Mouse (Mus musculus) granulocyte monocyte progenitor cell, adult 5-6 weeks (primary cell): ENCODE measurements around the gene Dhx40. TPM values are rescaled to one million over a fixed set of nuclear protein-coding genes. Genes with fewer than 3 reads are reported as not detected.

Source experiments
- ATAC-seq: replicated peaks from 2 replicates; pipeline ENCODE4 v1.8.0; 2016; ENCODE audit warnings: mild to moderate bottlenecking, moderate TSS enrichment, inconsistent platforms; ENCODE audit not compliant: poor library complexity, severe bottlenecking
- total RNA-seq, 2 experiments: library from RNA; stranded (forward) in 1 of 2; stranded (reverse) in 1 of 2; fragments of 200-712, 200-1000 nt in 1 of 2; fragments of >200 nt in 1 of 2; fragmentation: Nextera tagmentation in 1 of 2; gene quantifications; 2 replicates each; pipeline ENCODE4 v1.2.3; 2014 to 2017

Dhx40 gene
- total RNA-seq (2014; fragmentation: Nextera tagmentation) (16.3 and 19.3 TPM in 2 replicates), total RNA-seq (2017) (31.7 and 31.9 TPM in 2 replicates)

DNA sequence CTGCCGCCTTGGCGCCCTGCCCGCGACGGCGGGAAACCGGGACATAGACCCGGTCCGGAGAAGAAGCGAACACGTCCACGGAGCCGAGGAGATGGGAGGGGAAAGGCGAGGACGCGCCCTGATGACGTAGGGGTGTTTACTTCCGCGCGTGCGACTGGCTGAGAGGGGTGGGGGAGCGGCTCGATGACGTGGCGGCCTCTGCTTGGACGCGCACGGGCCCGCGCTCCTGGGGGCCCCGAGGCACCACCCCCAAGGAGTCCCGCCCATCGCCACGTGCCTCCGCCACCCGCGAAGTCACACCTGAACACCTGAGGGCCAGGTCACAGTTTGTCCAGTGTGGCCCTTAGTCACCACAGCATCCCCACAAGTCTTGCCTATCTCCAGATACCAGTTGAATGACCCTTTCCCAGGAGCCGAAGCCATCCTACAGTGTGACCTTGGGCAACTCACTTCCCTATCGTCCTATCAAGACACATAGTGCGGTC lies at the start of gene Dhx40:
TSS of gene Dhx40 (minus strand) at position 242 of the 485 bp plus-strand sequence.
- peak; percentile 96 for ATAC-seq

DNA sequence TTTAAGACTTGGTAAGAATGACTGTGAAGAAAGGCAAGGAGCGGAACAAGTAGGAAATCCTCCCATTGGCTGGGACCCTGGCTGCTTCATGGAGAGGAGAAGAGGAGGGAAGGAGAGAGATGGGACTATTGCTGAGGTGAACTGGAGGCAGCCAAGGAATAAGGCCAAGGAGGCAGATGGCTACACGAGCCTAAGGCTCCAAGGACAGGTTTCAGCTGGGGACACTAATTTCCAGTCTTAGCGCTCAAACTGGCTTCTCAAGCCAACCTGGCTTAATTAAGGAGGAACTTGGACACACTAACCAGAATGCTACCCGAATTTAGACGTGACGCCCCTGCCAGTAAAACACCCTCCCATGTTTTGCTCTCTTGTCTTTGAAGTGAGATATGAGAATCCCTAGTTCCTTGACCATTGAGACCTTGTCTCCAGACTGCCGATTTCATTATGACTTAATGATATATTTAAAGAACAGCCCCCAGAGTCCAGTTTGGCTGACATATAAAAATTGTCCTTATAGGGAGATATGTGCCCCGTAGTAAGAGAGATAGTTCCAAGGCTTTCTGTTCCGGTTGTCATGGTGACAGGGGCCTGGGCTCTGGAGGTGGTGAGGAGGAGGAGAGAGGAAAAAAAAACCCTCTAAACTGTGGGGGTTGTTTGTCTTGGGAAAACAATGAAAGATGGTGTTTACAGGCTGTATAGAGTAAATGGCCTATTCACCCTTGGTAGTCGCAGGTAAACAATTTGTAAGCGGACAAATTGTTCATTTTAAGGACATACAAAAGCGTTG lies 48.3 kb upstream of the Dhx40 start:
- no peak for ATAC-seq

DNA sequence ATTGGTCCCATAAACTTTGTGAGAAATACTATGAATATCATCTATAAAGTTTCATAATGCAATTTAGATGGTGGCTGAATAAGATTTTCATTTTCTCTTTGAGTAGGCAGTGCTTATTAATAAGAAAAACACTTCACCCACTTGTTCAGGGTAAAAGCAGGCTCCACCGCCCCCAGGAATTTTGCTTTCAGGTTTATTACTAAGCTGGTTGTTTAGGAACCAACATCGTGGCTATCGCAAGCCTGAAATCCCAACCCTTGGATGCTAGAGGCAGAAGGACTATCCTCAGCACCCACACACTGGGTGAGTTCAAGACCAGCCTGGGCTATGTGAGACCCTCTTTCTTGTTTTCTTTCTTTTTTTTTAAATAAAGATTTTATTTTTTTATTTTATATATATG lies 45.5 kb upstream of the Dhx40 start:
- ATAC-seq = no peak

DNA sequence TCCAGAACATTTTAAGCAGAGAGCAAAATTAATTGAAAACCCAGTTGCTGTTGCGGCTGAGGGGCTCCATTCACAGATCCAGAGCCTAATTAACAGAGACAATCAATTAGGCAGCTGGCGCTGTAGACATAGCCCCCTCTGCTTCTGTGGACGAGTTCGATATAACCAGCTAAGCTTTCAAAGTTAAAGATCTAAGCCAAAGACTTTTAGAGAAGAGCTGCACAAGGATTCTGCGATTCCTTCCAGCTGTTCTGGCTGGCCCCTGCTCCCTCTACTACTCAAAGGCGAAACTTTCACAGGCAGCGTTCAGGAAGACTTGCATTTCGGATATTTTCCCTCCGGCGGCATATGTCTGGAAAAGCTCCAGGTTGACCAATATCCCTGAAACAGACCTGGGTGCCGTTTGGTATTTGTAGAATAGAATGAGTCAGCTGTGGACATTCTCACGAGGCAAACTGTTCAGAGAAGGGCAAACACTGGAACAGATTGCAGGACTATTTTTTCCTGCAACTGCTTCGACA lies 45.0 kb upstream of the Dhx40 start:
- no peak for ATAC-seq

DNA sequence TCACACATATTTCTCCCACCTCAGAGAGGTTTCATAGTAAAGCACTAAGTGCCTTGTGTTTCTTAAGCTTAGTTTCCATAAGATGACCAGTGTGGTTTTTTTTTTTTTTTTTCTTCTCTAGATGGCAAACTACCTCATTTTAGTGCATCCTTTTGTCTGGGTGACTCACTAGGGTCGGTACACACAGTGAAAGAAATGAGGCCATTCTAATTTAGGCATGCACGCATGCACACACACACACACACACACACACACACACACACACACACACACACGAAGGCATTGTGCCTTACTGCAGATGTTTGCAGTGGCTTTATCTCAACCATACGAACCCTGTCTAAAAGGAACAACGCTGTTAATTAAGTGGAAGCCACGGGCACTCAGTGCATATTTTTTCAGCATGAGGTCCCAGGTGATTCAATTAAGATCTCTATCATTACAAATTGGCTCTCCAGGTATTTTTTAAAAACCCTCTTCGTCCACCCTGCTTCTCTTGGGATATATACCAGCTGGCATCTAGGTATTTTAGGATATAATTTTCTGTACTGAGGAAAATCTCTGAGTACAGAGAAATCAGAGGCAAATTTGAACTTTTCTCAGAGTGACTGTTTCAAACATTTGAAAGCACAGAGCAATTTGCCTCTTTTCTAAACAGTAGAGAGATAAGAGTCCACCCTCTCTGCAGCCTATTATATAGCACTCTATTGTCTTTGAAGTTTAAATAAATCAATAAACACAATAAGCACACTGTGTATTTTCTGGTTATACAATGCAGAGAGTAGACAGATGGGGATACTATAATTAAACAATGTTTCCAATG lies 44.4 kb upstream of the Dhx40 start:
- peak; percentile 33 for ATAC-seq

DNA sequence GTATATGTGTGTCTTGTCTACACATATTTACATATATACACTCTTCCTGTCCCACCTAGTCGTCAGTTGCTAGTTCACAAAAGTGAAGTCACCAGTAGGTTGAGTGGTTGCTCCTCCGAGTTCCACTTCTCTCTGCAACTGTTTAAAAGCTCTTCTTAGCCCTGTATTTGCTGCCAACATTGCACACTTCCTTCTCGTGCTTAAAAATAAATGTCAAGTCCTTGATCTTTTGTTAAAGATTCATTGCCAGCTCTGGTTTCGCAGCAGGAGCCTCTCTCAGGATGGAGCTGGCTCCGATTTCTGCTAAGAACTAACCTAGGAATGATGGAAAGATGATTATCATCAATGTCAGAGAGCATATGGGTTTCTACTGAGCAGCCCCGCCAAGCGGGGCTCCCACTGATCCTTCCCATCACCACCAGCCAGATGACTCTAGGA lies 43.7 kb upstream of the Dhx40 start:
- ATAC-seq = peak; percentile 42; the same call in 1 of the 2 replicates

DNA sequence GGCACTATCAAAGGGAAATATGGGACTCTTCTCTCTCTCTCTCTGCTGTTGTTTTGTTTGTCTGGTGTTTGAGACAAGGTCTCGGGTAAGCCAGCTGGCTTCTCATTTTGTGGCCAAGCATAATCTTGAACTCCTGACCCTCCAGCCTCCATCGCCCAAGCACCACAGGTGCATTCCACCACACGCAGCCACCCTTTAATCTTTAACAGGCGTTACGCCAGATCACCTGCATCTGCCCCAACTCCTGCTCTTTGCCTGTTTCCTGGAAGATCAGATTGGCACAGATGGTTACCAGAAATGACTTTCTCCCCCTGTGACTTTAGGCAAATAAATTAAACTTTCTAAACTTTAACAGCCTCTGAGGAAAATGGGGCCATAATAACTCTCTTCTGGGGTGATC lies 36.3 kb upstream of the Dhx40 start:
- ATAC-seq = no peak

DNA sequence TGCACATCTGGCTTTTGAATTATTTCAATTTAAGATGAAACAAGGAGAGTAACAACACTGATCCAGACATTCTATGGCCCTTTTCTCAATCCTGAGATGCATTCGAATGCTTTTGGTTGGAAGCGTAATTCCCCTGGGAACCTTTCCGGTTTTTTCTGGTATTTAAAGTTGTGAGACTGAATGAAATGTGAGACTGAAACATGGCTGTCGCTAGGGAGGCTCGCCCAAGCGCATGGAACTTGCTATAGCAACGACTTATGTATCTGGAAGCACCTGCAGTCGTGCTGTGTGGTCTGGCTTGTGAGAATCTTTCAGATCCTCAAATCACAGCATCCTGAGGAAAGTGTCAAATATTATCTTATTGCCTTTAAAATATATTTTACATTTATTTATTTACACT lies 33.7 kb upstream of the Dhx40 start:
- ATAC-seq = no peak

DNA sequence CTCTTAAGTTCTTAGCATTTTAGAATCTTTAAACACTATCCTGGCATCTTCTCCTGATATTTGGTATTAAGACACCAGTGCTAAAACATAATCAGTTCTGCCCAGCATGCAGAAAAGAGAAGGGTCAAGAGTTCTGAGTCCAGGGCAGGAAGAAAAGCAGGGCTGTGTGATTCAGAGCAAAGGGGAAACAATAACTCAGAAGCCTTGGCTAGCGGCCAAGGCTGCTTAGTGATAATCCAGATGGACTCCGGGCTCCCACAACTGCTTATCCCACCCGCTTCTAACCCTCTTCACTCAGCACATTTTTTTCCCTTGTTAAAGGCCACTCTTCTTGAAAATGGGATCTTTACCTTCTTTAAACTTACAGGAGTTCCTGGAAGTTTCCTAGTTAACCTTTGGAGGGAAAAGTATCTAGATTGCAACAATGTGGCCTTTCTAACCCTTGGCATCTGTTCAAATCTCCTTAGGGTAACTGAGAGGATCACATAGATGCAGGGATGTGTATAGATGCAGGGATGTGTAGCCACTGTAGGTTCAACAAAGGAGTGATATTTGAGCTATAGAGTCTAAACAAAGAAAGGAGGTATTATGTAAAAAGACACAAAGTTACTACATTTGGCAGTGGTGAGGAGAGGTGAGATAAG lies 33.1 kb upstream of the Dhx40 start:
- ATAC-seq = no peak

DNA sequence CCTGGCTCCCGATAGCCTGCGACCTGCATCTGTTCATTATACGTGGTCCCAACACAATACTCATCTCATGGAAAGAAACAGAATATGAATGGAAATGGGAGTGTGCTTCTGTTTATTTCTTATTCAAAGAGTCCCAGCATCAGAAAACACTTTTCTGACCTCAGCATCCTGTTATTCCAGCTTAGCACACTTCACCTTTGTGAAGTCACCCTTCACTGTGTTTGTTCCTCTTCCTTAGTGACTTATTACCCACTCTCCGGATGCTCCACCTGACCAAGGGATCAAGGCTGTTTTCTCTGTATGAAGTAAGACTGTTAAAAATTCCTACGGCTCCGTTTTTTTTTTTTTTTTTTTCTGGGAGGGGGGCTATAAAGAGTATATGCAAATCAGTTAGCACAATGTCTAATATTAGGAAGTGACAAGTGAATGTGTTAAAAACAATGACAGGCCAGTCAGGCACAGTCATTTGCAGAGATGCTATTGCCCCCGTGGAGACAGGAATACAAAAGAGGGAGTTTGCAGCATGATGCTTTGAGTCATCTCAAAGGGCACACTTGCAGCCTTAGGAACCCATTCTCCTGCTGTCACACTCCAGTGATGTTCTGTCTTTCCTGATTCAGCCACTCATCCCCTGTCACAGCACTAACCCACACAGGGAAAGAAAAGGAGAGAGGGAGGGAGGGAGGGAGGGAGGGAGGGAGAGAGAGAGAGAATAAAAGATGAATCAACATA lies 32.3 kb upstream of the Dhx40 start:
- ATAC-seq = no peak; the same call in 1 of the 2 replicates

DNA sequence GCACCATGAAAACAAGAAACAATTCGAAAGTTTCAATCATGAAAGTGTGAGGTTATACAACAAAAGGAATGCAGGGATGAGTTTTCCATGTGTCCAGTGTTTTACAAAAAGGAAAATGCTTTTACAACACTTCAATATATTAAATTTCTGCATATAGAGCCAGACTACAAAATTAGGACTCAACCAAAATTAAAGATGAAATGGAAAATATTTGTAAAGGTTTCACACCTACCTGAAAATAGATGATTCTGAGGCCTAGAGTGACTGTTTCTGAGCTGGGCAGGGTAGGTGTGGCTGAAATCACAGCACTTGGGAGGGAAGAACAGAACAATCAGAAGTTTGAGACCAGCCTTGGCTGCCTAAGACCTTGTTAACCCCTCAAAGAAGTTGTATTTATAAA lies 31.2 kb upstream of the Dhx40 start:
- ATAC-seq = no peak

DNA sequence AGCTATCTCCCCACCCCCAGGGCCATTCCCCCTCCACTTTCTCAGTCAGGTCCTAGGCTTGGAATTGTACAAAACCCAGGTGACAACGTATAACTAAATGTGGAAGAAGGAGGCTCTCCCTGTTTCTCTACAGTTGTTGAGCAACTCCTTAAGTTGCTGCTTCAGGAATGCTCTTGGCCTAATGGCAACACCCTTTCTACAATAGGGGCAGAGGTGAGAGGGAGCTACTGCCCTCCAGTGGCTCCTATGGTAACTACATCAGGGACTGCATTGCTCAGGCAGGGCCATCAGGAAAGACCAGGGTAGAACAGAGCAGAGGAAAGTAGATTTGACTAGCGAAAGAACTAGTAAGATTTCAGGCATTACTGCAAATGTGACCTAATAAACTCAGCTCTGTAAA lies 28.8 kb upstream of the Dhx40 start:
- ATAC-seq = peak; percentile 88

DNA sequence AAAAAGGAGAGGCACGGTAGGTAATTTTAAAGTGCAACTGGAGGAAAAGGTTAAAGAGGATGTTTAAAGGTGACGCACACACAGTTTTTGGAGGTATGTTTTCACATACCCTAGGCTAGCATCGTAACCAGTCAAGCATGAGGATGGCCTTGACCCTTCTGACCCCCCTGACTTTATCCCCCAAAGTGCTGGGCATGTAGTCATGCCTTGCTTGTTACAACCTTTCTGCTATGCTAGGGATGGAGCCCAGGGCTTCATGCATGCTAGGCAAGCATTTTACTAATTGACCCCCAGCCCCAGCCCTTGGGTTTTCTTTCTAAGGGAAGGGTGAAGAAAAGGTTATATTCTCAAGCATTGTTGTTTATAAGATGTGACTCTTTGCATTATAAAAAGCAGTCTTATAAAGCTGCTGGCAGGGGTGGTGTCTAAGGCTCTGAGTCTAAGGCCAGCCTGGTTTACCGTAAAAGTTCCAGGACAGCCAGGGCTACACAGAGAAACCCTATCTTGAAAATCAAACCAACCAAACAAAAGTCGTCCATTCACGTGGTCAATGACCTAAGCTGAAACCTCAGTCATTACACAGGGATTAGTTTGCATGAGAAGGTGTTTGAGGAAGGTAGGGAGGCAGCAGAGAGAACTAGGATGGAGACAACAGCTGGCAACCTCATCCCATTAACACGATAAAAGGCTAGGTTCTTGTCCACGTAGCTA lies 27.2 kb upstream of the Dhx40 start:
- ATAC-seq = no peak

DNA sequence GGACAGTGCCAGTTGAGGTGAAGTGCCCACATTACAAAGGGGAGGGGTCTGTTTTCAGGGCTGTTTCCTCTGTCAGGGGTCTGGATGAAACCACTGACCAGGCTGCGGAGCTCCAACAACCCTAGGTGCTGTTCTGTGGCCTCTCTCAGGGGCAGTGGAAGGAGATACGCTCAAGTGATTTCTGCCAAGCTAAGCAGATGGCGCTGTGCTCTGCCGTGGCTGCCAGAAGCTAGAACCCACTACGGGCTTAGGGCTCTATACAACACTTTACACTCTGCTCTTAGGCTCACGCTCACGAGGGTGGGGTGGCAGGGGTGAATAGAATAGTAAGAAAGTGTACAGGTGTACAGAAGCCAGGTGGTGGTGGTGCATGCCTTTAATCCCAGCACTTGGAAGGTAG lies 26.5 kb upstream of the Dhx40 start:
- ATAC-seq = no peak

DNA sequence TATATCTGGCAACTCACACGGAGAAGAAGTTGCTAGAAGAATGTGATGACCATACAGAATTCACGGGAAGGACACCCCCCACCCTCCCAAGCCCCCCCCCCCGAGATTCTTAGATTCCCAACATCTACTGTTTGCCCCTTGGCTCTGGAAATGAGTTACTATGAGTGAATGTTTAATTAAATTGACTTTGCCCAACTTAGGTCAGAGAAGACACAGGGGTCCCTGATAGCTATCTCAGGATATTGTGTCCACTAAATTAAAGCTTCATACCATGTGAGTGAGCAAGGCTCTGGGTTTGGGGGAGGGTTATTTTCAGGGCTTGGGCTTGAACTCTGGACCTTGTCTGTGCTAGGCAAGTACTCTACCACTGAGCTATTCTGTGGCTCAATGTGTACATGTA lies 25.6 kb upstream of the Dhx40 start:
- ATAC-seq = no peak

DNA sequence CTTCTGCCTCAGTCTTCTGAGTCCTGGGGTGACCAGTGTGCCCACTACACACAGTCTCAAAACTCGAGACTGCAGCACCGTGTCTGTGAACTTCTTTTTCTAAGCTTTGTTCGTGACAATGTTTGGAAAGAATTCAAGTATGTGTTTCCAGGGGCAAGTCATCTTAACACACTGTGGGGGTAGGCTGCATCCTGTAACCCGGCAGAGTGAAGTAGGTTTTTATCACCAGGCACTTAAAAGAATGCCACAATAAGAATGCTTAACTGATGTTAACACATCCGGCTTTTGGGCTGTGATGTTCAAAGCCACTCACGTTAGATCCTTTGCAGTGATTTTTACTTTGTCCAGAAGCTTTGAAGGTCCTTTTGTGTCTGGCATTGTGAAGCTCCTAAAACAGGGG lies 20.9 kb upstream of the Dhx40 start:
- no peak for ATAC-seq

DNA sequence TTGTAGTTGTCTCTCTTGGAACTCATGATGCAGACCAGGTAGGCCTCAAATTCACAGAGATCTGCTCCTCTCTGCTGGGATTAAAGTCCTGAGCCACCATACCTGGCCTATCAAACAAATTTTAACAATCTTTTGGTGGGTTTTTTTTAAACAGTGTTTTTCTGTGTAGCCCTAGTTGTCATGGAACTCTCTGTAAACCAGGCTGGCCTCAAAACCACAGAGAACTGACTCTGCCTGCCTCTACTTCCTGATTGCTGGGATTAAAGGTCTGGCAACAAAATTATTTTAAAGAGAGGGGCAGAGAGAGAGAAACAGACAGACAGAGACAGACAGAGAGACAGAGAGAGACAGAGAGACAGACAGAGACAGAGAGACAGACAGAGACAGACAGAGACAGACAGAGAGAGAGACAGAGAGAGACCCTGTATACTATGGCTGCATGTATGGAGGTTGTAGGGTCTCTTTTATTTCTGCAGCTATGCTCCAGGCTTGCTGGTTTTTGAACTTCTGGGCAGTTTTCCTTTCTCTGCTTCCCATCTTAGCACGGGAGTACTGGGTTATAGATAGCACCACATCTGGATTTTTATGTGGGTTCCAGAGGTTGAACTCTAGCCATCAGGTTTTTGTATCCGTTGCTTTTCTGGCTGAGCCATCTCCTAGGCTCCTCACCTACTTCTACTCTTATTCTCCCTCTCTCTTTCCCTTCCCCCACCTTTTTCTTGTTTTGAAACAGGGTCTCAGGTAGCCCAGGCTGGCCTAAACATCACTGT lies 20.1 kb upstream of the Dhx40 start:
- peak; percentile 59 for ATAC-seq

DNA sequence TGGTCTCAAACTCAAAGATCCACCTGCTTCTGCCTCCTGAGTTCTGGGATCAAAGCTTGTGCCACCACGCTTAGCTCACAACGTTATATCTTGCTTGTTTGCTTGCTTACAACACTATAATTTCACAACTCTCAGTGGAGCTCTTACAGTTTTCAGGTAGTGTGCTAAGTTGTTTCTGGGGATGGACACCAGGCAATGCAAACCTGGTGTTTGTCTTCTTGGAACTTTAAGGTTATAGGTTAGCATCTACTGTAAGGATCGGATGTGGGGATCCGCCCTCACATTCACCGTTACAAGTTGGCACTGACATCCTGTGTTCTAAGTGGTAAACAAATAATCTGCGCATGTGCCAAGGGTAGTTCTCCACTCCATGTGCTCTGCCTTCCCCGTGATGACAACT lies 16.9 kb upstream of the Dhx40 start:
- no peak for ATAC-seq

DNA sequence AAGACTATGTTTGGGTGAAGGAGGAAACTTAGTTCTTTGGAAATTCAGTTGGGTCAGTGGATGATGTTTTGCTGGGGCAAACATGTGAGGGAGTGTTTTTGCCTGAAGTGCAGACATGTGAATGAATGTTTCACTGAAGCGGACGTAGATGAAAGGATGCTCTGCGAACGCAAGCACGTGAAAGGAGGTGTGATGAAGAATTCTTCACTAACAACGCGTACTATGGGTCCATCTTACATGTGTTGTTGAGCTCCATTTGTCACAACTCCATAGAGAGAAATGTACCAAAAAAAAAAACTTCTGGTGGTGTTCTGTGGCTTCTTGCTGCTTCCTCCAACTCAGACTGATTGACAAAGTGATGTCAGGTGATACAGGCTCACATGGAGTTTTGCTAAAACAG lies 15.0 kb upstream of the Dhx40 start:
- ATAC-seq = no peak
